Mouse (Mus musculus) CH12.LX (cell line): ENCODE data around the gene Cryzl1. TPM values are rescaled to one million over a fixed set of nuclear protein-coding genes. Genes with fewer than 3 reads are reported as not detected.

ENCODE experiments used
- DNase-seq: peaks from one replicate; pipeline ENCODE4 v3.0.0-alpha.2; 2013; ENCODE audit errors: extremely low read depth
- H3K27ac ChIP-seq: 2 replicates; pipeline ENCODE4 v1.5.1; 2012; ENCODE audit warnings: low read depth, mild to moderate bottlenecking, control low read depth, moderate library complexity; ENCODE audit not compliant: insufficient read depth
- H3K27me3 ChIP-seq: replicated peaks from 2 replicates; pipeline ENCODE3; 2012; ENCODE audit warnings: inconsistent platforms
- H3K36me3 ChIP-seq, 2 experiments: replicated peaks in 1 of 2; 2 replicates each; pipeline versions ENCODE3 to v1.6.1; 2012; ENCODE audit warnings: inconsistent platforms in 1 of 2, low read length in 1 of 2, mild to moderate bottlenecking in 1 of 2, mixed read lengths in 1 of 2, moderate library complexity in 1 of 2; ENCODE audit not compliant: control insufficient read depth in 1 of 2, insufficient read depth in 1 of 2
- H3K4me1 ChIP-seq, 2 experiments: 2 replicates each; pipeline ENCODE4 v1.6.1; 2012; ENCODE audit warnings: inconsistent platforms in 1 of 2, moderate library complexity in 1 of 2; ENCODE audit not compliant: insufficient read depth in 2 of 2, control insufficient read depth in 1 of 2
- H3K4me2 ChIP-seq: 2 replicates; pipeline ENCODE4 v1.6.1; 2012; ENCODE audit warnings: low read depth, mild to moderate bottlenecking, control low read depth; ENCODE audit not compliant: poor library complexity, insufficient read depth, severe bottlenecking
- H3K4me3 ChIP-seq, 3 experiments: fragments of 150-350 bp in 1 of 3; sonication (generic) in 1 of 3; replicated peaks in 1 of 3; 2 replicates each; pipeline versions ENCODE3 to v1.5.1; 2011 to 2012; ENCODE audit warnings: low read depth in 2 of 3, low read length in 2 of 3, mild to moderate bottlenecking in 2 of 3, moderate library complexity in 2 of 3, control low read depth in 1 of 3, improper control_type of control experiment in 1 of 3, inconsistent platforms in 1 of 3, mixed read lengths in 1 of 3; ENCODE audit not compliant: poor library complexity in 1 of 3
- H3K79me2 ChIP-seq: replicated peaks from 2 replicates; pipeline ENCODE4 v1.6.1; 2012; ENCODE audit warnings: mild to moderate bottlenecking, moderate library complexity; ENCODE audit not compliant: control insufficient read depth, poor library complexity, insufficient read depth, severe bottlenecking; ENCODE audit errors: extremely low read depth
- H3K9ac ChIP-seq: 2 replicates; pipeline ENCODE4 v1.6.1; 2012; ENCODE audit warnings: low read depth, mild to moderate bottlenecking, control low read depth, moderate library complexity; ENCODE audit not compliant: insufficient read depth
- H3K9me3 ChIP-seq: replicated peaks from 2 replicates; pipeline ENCODE3; 2012; ENCODE audit warnings: low read length, inconsistent platforms, mixed read lengths
- BHLHE40 ChIP-seq: IDR thresholded peaks from 2 replicates; pipeline ENCODE4 v1.6.1; 2011; ENCODE audit warnings: mild to moderate bottlenecking, low read depth, low read length, improper control_type of control experiment
- CHD1 ChIP-seq: IDR thresholded peaks from 2 replicates; pipeline ENCODE4 v1.6.1; 2012; ENCODE audit warnings: low read depth, low read length, improper control_type of control experiment, inconsistent platforms
- EP300 ChIP-seq: IDR thresholded peaks from 2 replicates; pipeline ENCODE4 v1.6.1; 2011; ENCODE audit warnings: low read length, improper control_type of control experiment
- ETS1 ChIP-seq: conservative IDR thresholded peaks from 2 replicates; pipeline ENCODE4 v1.6.1; 2012; ENCODE audit warnings: low read depth, mild to moderate bottlenecking, inconsistent platforms, low read length, improper control_type of control experiment, moderate library complexity
- HCFC1 ChIP-seq: IDR thresholded peaks from 2 replicates; pipeline ENCODE4 v1.6.1; 2012; ENCODE audit warnings: low read depth, mild to moderate bottlenecking, inconsistent platforms, low read length, improper control_type of control experiment
- IRF4 ChIP-seq: IDR thresholded peaks from 2 replicates; pipeline ENCODE4 v1.6.1; 2014; ENCODE audit warnings: low read depth, mild to moderate bottlenecking, inconsistent platforms, low read length, improper control_type of control experiment
- JUN ChIP-seq: IDR thresholded peaks from 2 replicates; pipeline ENCODE4 v1.6.1; 2011; ENCODE audit warnings: low read depth, mild to moderate bottlenecking, low read length, improper control_type of control experiment, moderate library complexity; ENCODE audit not compliant: insufficient read depth
- JUND ChIP-seq: conservative IDR thresholded peaks from 2 replicates; pipeline ENCODE4 v1.6.1; 2011; ENCODE audit warnings: low read depth, low read length, improper control_type of control experiment
- MAFK ChIP-seq: IDR thresholded peaks from 2 replicates; pipeline ENCODE4 v1.6.1; 2011; ENCODE audit warnings: low read length, improper control_type of control experiment; ENCODE audit not compliant: insufficient replicate concordance
- MAX ChIP-seq: IDR thresholded peaks from 2 replicates; pipeline ENCODE4 v1.6.1; 2011; ENCODE audit warnings: low read length, improper control_type of control experiment
- MAZ ChIP-seq: IDR thresholded peaks from 2 replicates; pipeline ENCODE4 v1.6.1; 2012; ENCODE audit warnings: low read depth, mild to moderate bottlenecking, inconsistent platforms, low read length, improper control_type of control experiment, moderate library complexity
- MEF2A ChIP-seq: IDR thresholded peaks from 2 replicates; pipeline ENCODE4 v1.6.1; 2014; ENCODE audit warnings: low read depth, mild to moderate bottlenecking, inconsistent platforms, low read length, improper control_type of control experiment, borderline replicate concordance
- MYC ChIP-seq: IDR thresholded peaks from 2 replicates; pipeline ENCODE4 v1.6.1; 2011; ENCODE audit warnings: low read depth, mild to moderate bottlenecking, improper control_type of control experiment, low read length
- NELFE ChIP-seq: IDR thresholded peaks from 2 replicates; pipeline ENCODE4 v1.6.1; 2011; ENCODE audit warnings: low read depth, low read length, improper control_type of control experiment
- PAX5 ChIP-seq: IDR thresholded peaks from 2 replicates; pipeline ENCODE4 v1.6.1; 2012; ENCODE audit warnings: low read length, inconsistent platforms, mixed read lengths
- POLR2A ChIP-seq: IDR thresholded peaks from 2 replicates; pipeline ENCODE4 v1.6.1; 2011; ENCODE audit warnings: low read depth, mild to moderate bottlenecking, improper control_type of control experiment, low read length
- RAD21 ChIP-seq: IDR thresholded peaks from 2 replicates; pipeline ENCODE4 v1.6.1; 2011; ENCODE audit warnings: low read depth, mild to moderate bottlenecking, low read length, improper control_type of control experiment, moderate library complexity
- RCOR1 ChIP-seq: conservative IDR thresholded peaks from 2 replicates; pipeline ENCODE4 v1.6.1; 2012; ENCODE audit warnings: low read depth, mild to moderate bottlenecking, inconsistent platforms, low read length, improper control_type of control experiment
- SIN3A ChIP-seq: IDR thresholded peaks from 2 replicates; pipeline ENCODE4 v1.6.1; 2012; ENCODE audit warnings: low read length, improper control_type of control experiment, inconsistent platforms
- SMC3 ChIP-seq: IDR thresholded peaks from 2 replicates; pipeline ENCODE4 v1.6.1; 2011; ENCODE audit warnings: low read depth, low read length, improper control_type of control experiment
- TBP ChIP-seq: conservative IDR thresholded peaks from 2 replicates; pipeline ENCODE4 v1.6.1; 2011; ENCODE audit warnings: low read depth, low read length, improper control_type of control experiment
- TCF12 ChIP-seq: IDR thresholded peaks from 2 replicates; pipeline ENCODE4 v1.6.1; 2014; ENCODE audit warnings: low read depth, mild to moderate bottlenecking, inconsistent platforms, low read length, improper control_type of control experiment
- UBTF ChIP-seq: IDR thresholded peaks from 2 replicates; pipeline ENCODE4 v1.6.1; 2012; ENCODE audit warnings: low read depth, mild to moderate bottlenecking, inconsistent platforms, low read length, improper control_type of control experiment, moderate library complexity
- USF2 ChIP-seq: conservative IDR thresholded peaks from 2 replicates; pipeline ENCODE4 v1.6.1; 2011; ENCODE audit warnings: low read depth, low read length, improper control_type of control experiment
- ZKSCAN1 ChIP-seq: IDR thresholded peaks from 2 replicates; pipeline ENCODE4 v1.6.1; 2012; ENCODE audit warnings: low read depth, inconsistent platforms, low read length, improper control_type of control experiment, borderline replicate concordance
- ZNF384 ChIP-seq: IDR thresholded peaks from 2 replicates; pipeline ENCODE4 v1.6.1; 2012; ENCODE audit warnings: low read depth, low read length, improper control_type of control experiment, inconsistent platforms
- dilution Hi-C: fragments of 300-500 bp; cut with MboI; formaldehyde crosslinking; loops from 2 replicates; pipeline ENCODE4 v1.14.3; 2020; ENCODE audit warnings: low sequenced_read_pairs; ENCODE audit not compliant: extremely low pct_unique_long_range_greater_than_20kb, extremely low pct_ligation_motif_present
- in situ Hi-C: fragments of 300-500 bp; cut with MboI; formaldehyde crosslinking; loops from 3 replicates; pipeline ENCODE4 v1.14.3; 2019; ENCODE audit warnings: low sequenced_read_pairs, low pct_ligation_motif_present, low pct_unique_long_range_greater_than_20kb, mixed read lengths
- polyA plus RNA-seq: library from polyadenylated mRNA; unstranded; fragments of >175 nt; gene quantifications from 2 replicates; pipeline ENCODE4 v1.2.1, GENCODE M21; 2012; ENCODE audit warnings: low read depth; ENCODE audit not compliant: insufficient read length
- total RNA-seq, 2 experiments: library from RNA; depleted of rRNA; stranded (reverse); fragments of 300-350 nt in 1 of 2; fragments of >200 nt in 1 of 2; gene quantifications; 2 replicates each; pipeline ENCODE4 v1.2.3; 2012 to 2014

The Cryzl1 gene
- total and polyA plus RNA-seq, 3 experiments, result 105 to 115 (median 111) TPM

- Histone ChIP-seq H3K9ac (no peak overlapping the region), H3K4me3 (no peak overlapping the region), H3K27me3 (peaks cover 10% of the 10 kb centered on the region), H3K4me2 (no peak overlapping the region), H3K36me3 (peaks cover 0 to 3% of the 10 kb centered on the region in 2 experiments), H3K4me1 (peaks cover 23 to 75% of the 10 kb centered on the region in 2 experiments), H3K9me3 (no peaks in the 10 kb centered on the region), H3K27ac (no peak overlapping the region)
- in situ Hi-C loops (no loop called here), dilution Hi-C loops (no loop called here)
- peak; percentile 65 for DNase-seq
- TF ChIP-seq JUND (no peak), MEF2A (0 out of 2 replicates have a peak, but pooled peaks have one; percentile 9), MAZ (peak; percentile 53; the same call in 1 of the 2 replicates), IRF4 (peak; percentile 20; the same call in 1 of the 2 replicates), ETS1 (peak; percentile 20; the same call in 1 of the 2 replicates)
- TF ChIP-seq, all 38 proteins: peak for 4
- H3K79me2 ChIP-seq, result peaks cover 68% of the 10 kb centered on the region
Measured at GRCm38 (mm10) chr16:91734771-91735170, 6.0 kb upstream of the Cryzl1 start.

- dilution Hi-C loops, result no loop called here
- H3K27ac ChIP-seq, result no peak overlapping the region
- peaks cover 10% of the 10 kb centered on the region for H3K27me3 ChIP-seq
Measured at GRCm38 (mm10) chr16:91732816-91733215, 4.0 kb upstream of the Cryzl1 start.

More at GRCm38 (mm10) chr16:91732816-91733215, 4.0 kb upstream of the Cryzl1 start:
- no peaks in the 10 kb centered on the region for H3K9me3 ChIP-seq
- H3K4me3 ChIP-seq, result no peak overlapping the region
- H3K4me1 ChIP-seq, result peaks cover 21 to 58% of the 10 kb centered on the region in 2 experiments
- in situ Hi-C loops, result no loop called here
- peaks cover 0 to 3% of the 10 kb centered on the region in 2 experiments for H3K36me3 ChIP-seq
- 0 out of 2 replicates have a peak, but pooled peaks have one; percentile 14 for TF ChIP-seq ETS1
- 0 out of 2 replicates have a peak, but pooled peaks have one; percentile 27 for TF ChIP-seq IRF4
- 0 out of 2 replicates have a peak, but pooled peaks have one; percentile 39 for TF ChIP-seq MYC
- TF ChIP-seq ZKSCAN1, result peak; percentile 68
- TF ChIP-seq MAZ, result no peak
- no peak for TF ChIP-seq RAD21
- TF ChIP-seq ZNF384, result no peak
- TF ChIP-seq TCF12, result no peak
- no peak for TF ChIP-seq MAFK
- TF ChIP-seq BHLHE40, result 0 out of 2 replicates have a peak, but pooled peaks have one; percentile 25
- TF ChIP-seq SMC3, result no peak
- no peak for TF ChIP-seq CHD1
- no peak for TF ChIP-seq POLR2A
- TF ChIP-seq MAX, result no peak
- no peak for TF ChIP-seq USF2
- no peak for TF ChIP-seq EP300
- TF ChIP-seq SIN3A, result no peak
- no peak for TF ChIP-seq TBP
- TF ChIP-seq PAX5, result no peak
- no peak for TF ChIP-seq UBTF
- no peak for TF ChIP-seq HCFC1
- TF ChIP-seq RCOR1, result no peak
- no peak for TF ChIP-seq NELFE
- TF ChIP-seq JUN, result no peak
- H3K4me2 ChIP-seq, result no peak overlapping the region
- no peak for DNase-seq
- H3K79me2 ChIP-seq, result peaks cover 67% of the 10 kb centered on the region
- no peak overlapping the region for H3K9ac ChIP-seq
